Mouse (Mus musculus): ENCODE measurements at regions not wholly inside any gene's neighbourhood (a gene's known extent, or its start where the extent isn't known, plus 50 kb on each side); places are given as distances from the start of the nearest gene placed in this dataset.

- TF ChIP-seq CTCF (IDR thresholded peaks at IDR 0.05) (no peak), EP300 (IDR thresholded peaks at IDR 0.05) (no peak)
Observed at GRCm38 (mm10) chr2:50448117-50448516, 151.5 kb upstream of the Mmadhc start.

Data from lung, postnatal 0 days (tissue).